Mouse (Mus musculus) effector memory CD4-positive, alpha-beta T cell, adult 7 months (primary cell): Measurements from ENCODE around the gene Pde3b. TPM values are rescaled to one million over a fixed set of nuclear protein-coding genes. Genes with fewer than 3 reads are reported as not detected.

Experiments
- polyA plus RNA-seq: library from polyadenylated mRNA; unstranded; fragments of 100-300 nt; shearing (Covaris generic); gene quantifications from one replicate; pipeline ENCODE4 v1.2.1, GENCODE M21; 2017

Pde3b gene
- polyA plus RNA-seq, result 93.1 TPM

GRCm38 (mm10) chr7:114414421-114415335 lies at the start of gene Pde3b:
Pde3b (plus strand) TSS chr7:114415281.

GRCm38 (mm10) chr7:114562531-114563241 lies 147.6 kb downstream of the Pde3b start, which contains the start of gene Cyp2r1:
Cyp2r1 (minus strand) TSS chr7:114562972.

Other genes starting within 250 kb of the Pde3b start
- gene Copb1, start 160.6 kb upstream of the Pde3b start, polyA plus RNA-seq, result 117 TPM
- gene Psma1, start 139.2 kb upstream of the Pde3b start, polyA plus RNA-seq, result 195 TPM
- 3.3 TPM for gene Cyp2r1, start 147.7 kb downstream of the Pde3b start, polyA plus RNA-seq
- gene Calca, start 221.1 kb downstream of the Pde3b start, polyA plus RNA-seq, result 12.3 TPM